Mouse (Mus musculus) layer of hippocampus, postnatal 14 days (tissue): ENCODE data around the gene Ndufa4l2. TPM values are rescaled to one million over a fixed set of nuclear protein-coding genes. Genes with fewer than 3 reads are reported as not detected.

Experiments used
- DNase-seq, 2 experiments: peaks; one replicate each; pipeline ENCODE4 v3.0.0; 2021 to 2022; ENCODE audit warnings: low spot score in 2 of 2, mixed read lengths in 1 of 2
- total RNA-seq, 2 experiments: library from RNA; stranded (reverse); gene quantifications; 2 replicates each; pipeline ENCODE4 v1.2.3; 2021

The Ndufa4l2 gene
- total RNA-seq, 2 experiments from 2014 or later, result 4.8 to 6.9 TPM

GRCm38 (mm10) chr10:127563840-127564239, 49.1 kb downstream of the Ndufa4l2 start:
- DNase-seq, result no peak

- DNase-seq, result no peak
Observed at GRCm38 (mm10) chr10:127564301-127564700, 49.5 kb downstream of the Ndufa4l2 start.

Other genes with a start within 250 kb of the Ndufa4l2 start
- 100 to 1,000 TPM; 298 to 304 TPM for gene Dctn2, start 248.6 kb upstream of the Ndufa4l2 start, total RNA-seq
- gene Mbd6, start 225.9 kb upstream of the Ndufa4l2 start, total RNA-seq, result 10 to 100 TPM; 46.0 to 53.3 TPM
- 10 to 100 TPM; 56.3 to 59.4 TPM for gene Mars, start 203.2 kb upstream of the Ndufa4l2 start, total RNA-seq
- gene Arhgap9, start 193.0 kb upstream of the Ndufa4l2 start, total RNA-seq, result 1 to 10 TPM in 1 of 2 experiments, under 1 TPM in 1; 0.99 to 1.1 TPM
- 1 to 10 TPM; 2.0 to 3.3 TPM for gene Gli1, start 173.0 kb upstream of the Ndufa4l2 start, total RNA-seq
- gene Inhbe, start 160.6 kb upstream of the Ndufa4l2 start, total RNA-seq, result under 1 TPM in 1 of 2 experiments, not detected in 1; 0.07 TPM
- gene Inhbc, start 144.5 kb upstream of the Ndufa4l2 start, total RNA-seq, result not detected
- gene R3hdm2, start 134.6 kb upstream of the Ndufa4l2 start, total RNA-seq, result 100 to 1,000 TPM; 161 to 186 TPM
- gene Stac3, start 13.3 kb upstream of the Ndufa4l2 start, total RNA-seq, result 1 to 10 TPM; 5.0 to 6.4 TPM
- 10 to 100 TPM; 33.0 to 35.5 TPM for gene Shmt2, start 7.5 kb downstream of the Ndufa4l2 start, total RNA-seq
- gene Nxph4, start 19.6 kb downstream of the Ndufa4l2 start, total RNA-seq, result 1 to 10 TPM; 2.7 TPM
- gene Lrp1, start 106.2 kb downstream of the Ndufa4l2 start, total RNA-seq, result 100 to 1,000 TPM; 287 to 301 TPM
- gene Stat6, start 128.0 kb downstream of the Ndufa4l2 start, total RNA-seq, result 1 to 10 TPM; 6.1 to 6.2 TPM
- 1 to 10 TPM; 3.5 to 5.7 TPM for gene Nemp1, start 151.9 kb downstream of the Ndufa4l2 start, total RNA-seq
- 10 to 100 TPM; 33.3 to 36.9 TPM for gene Nab2, start 153.6 kb downstream of the Ndufa4l2 start, total RNA-seq
- gene Myo1a, start 190.2 kb downstream of the Ndufa4l2 start, total RNA-seq, result under 1 TPM; 0.48 to 0.76 TPM
- gene Tac2, start 209.5 kb downstream of the Ndufa4l2 start, total RNA-seq, result 1 to 10 TPM; 5.2 to 6.3 TPM
- gene Zbtb39, start 224.6 kb downstream of the Ndufa4l2 start, total RNA-seq, result 1 to 10 TPM; 9.1 to 9.5 TPM
- gene Gpr182, start 236.8 kb downstream of the Ndufa4l2 start, total RNA-seq, result 1 to 10 TPM; 1.6 TPM
- under 1 TPM; 0.09 to 0.24 TPM for gene Rdh1, start 244.8 kb downstream of the Ndufa4l2 start, total RNA-seq
- gene Rdh16f1, start 244.8 kb downstream of the Ndufa4l2 start, total RNA-seq, result under 1 TPM; 0.25 to 0.76 TPM